Mouse (Mus musculus): ENCODE results near the gene Lrrc2. TPM values are rescaled to one million over a fixed set of nuclear protein-coding genes. Genes with fewer than 3 reads are reported as not detected.

The Lrrc2 gene
- polyA plus RNA-seq, 1 experiment from 2014 or later, result 0.09 TPM

Small RNAs within 50 kb of the gene (microRNA-seq; reads per million reads assigned to microRNA genes)
- gene Gm24269, result not detected

Other genes starting within 250 kb of the Lrrc2 start
- gene Myl3, start 209.7 kb upstream of the Lrrc2 start, polyA plus RNA-seq (2016; fragmentation: Nextera tagmentation; extraction: Ambion mirVana), result 2.0 TPM in 2 replicates
- 44.3 and 52.4 TPM in 2 replicates for gene Pth1r, start 204.4 kb upstream of the Lrrc2 start, polyA plus RNA-seq (2016; fragmentation: Nextera tagmentation; extraction: Ambion mirVana)
- gene Prss42, start 153.4 kb upstream of the Lrrc2 start, polyA plus RNA-seq (2016; fragmentation: Nextera tagmentation; extraction: Ambion mirVana), result not detected in 2 replicates
- gene Prss44, start 137.6 kb upstream of the Lrrc2 start, polyA plus RNA-seq (2016; fragmentation: Nextera tagmentation; extraction: Ambion mirVana), result not detected in 2 replicates
- not detected in 2 replicates for gene Prss43, start 124.9 kb upstream of the Lrrc2 start, polyA plus RNA-seq (2016; fragmentation: Nextera tagmentation; extraction: Ambion mirVana)
- not detected in 2 replicates for gene Prss45, start 117.0 kb upstream of the Lrrc2 start, polyA plus RNA-seq (2016; fragmentation: Nextera tagmentation; extraction: Ambion mirVana)
- gene Prss46, start 107.0 kb upstream of the Lrrc2 start, polyA plus RNA-seq (2016; fragmentation: Nextera tagmentation; extraction: Ambion mirVana), result not detected in 2 replicates
- gene Prss50, start 93.6 kb upstream of the Lrrc2 start, polyA plus RNA-seq (2016; fragmentation: Nextera tagmentation; extraction: Ambion mirVana), result 0.26 TPM in 1 of 2 replicates, not detected in the other
- gene Als2cl, start 71.7 kb upstream of the Lrrc2 start, polyA plus RNA-seq (2016; fragmentation: Nextera tagmentation; extraction: Ambion mirVana), result 1.5 and 1.9 TPM in 2 replicates
- 1.1 and 1.2 TPM in 2 replicates for gene Tmie, start 71.4 kb upstream of the Lrrc2 start, polyA plus RNA-seq (2016; fragmentation: Nextera tagmentation; extraction: Ambion mirVana)
- gene Fam240a, start 34.7 kb upstream of the Lrrc2 start, polyA plus RNA-seq (2016; fragmentation: Nextera tagmentation; extraction: Ambion mirVana), result not detected in 2 replicates
- not detected in 2 replicates for gene Tdgf1, start 5.4 kb upstream of the Lrrc2 start, polyA plus RNA-seq (2016; fragmentation: Nextera tagmentation; extraction: Ambion mirVana)
- gene Rtp3, start 39.0 kb downstream of the Lrrc2 start, polyA plus RNA-seq (2016; fragmentation: Nextera tagmentation; extraction: Ambion mirVana), result not detected in 2 replicates
- 1.8 and 2.4 TPM in 2 replicates for gene Ltf, start 67.7 kb downstream of the Lrrc2 start, polyA plus RNA-seq (2016; fragmentation: Nextera tagmentation; extraction: Ambion mirVana)
- gene Ccrl2, start 106.0 kb downstream of the Lrrc2 start, polyA plus RNA-seq (2016; fragmentation: Nextera tagmentation; extraction: Ambion mirVana), result 0.97 and 1.4 TPM in 2 replicates
- gene Lrrfip2, start 166.0 kb downstream of the Lrrc2 start, polyA plus RNA-seq (2016; fragmentation: Nextera tagmentation; extraction: Ambion mirVana), result 50.5 and 53.7 TPM in 2 replicates

Measured in hindbrain, embryonic 12.5 days (tissue).